Mouse (Mus musculus) embryonic facial prominence, embryonic 15.5 days (tissue): Measurements from ENCODE around the gene Mdm2. TPM values are rescaled to one million over a fixed set of nuclear protein-coding genes. Genes with fewer than 3 reads are reported as not detected.
A peak's percentile ranks its signal among the peaks of the same experiment; 100 is the strongest.

Experiments
- ATAC-seq: fragments of 200-750 bp; cut with Nextera tagmentation; 2 replicates; pipeline ENCODE4 v1.8.0; 2017; ENCODE audit warnings: low read depth, moderate TSS enrichment; ENCODE audit not compliant: insufficient number of reproducible peaks, low FRiP score, low TSS enrichment
- H3K27ac ChIP-seq: fragments of 300-500 bp; sonication (generic); replicated peaks from 2 replicates; pipeline ENCODE4 v1.5.1; 2015; ENCODE audit warnings: mild to moderate bottlenecking, inconsistent platforms
- H3K27me3 ChIP-seq: fragments of 300-500 bp; sonication (generic); 2 replicates; pipeline ENCODE4 v1.6.1; 2015; ENCODE audit warnings: inconsistent platforms
- H3K36me3 ChIP-seq: fragments of 300-500 bp; sonication (generic); 2 replicates; pipeline ENCODE4 v1.6.1; 2015; ENCODE audit warnings: mild to moderate bottlenecking, inconsistent platforms
- H3K4me1 ChIP-seq: fragments of 300-500 bp; sonication (generic); 2 replicates; pipeline ENCODE4 v1.6.1; 2015; ENCODE audit warnings: inconsistent platforms
- H3K4me2 ChIP-seq: fragments of 300-500 bp; sonication (generic); replicated peaks from 2 replicates; pipeline ENCODE4 v1.6.1; 2015; ENCODE audit warnings: mild to moderate bottlenecking, inconsistent platforms
- H3K4me3 ChIP-seq: fragments of 300-500 bp; sonication (generic); replicated peaks from 2 replicates; pipeline ENCODE4 v1.5.1; 2015; ENCODE audit warnings: mild to moderate bottlenecking, inconsistent platforms
- H3K9ac ChIP-seq: fragments of 300-500 bp; sonication (generic); 2 replicates; pipeline ENCODE4 v1.6.1; 2015; ENCODE audit warnings: inconsistent platforms
- H3K9me3 ChIP-seq: fragments of 300-500 bp; sonication (generic); replicated peaks from 2 replicates; pipeline ENCODE4 v1.6.1; 2016; ENCODE audit warnings: inconsistent platforms
- WGBS: fragments of 180-500 bp; shearing (Covaris S2); methylation state at CpG from one replicate; pipeline ENCODE4 v1.1.7; 2015; 5-methylcytosine and 5-hydroxymethylcytosine counted together
- polyA plus RNA-seq: library from polyadenylated mRNA; unstranded; fragments of >200 nt; fragmentation: Nextera tagmentation; extraction: Ambion mirVana; gene quantifications from 2 replicates; pipeline ENCODE4 v1.2.1, GENCODE M21; 2015

Mdm2 gene
- polyA plus RNA-seq, 1 experiment from 2014 or later = 57.8 TPM

GRCm38 (mm10) chr10:117670092-117670491 lies 40.5 kb downstream of the Mdm2 start:
- ATAC-seq = no peak
- no peaks in the 10 kb centered on the region for H3K36me3 ChIP-seq

GRCm38 (mm10) chr10:117669449-117670090 lies 41.0 kb downstream of the Mdm2 start:
- peaks cover 24% of the 10 kb centered on the region for H3K4me1 ChIP-seq
- peak; percentile 68 for ATAC-seq
- H3K9ac ChIP-seq = no peak overlapping the region
- H3K4me2 ChIP-seq = no peak overlapping the region
- H3K36me3 ChIP-seq = no peaks in the 10 kb centered on the region
- H3K9me3 ChIP-seq = no peaks in the 10 kb centered on the region
- WGBS = 43% methylated on average over 10 of the region's 10 CpGs
- H3K27ac ChIP-seq = peak overlapping the region; percentile 69
- H3K4me3 ChIP-seq = no peak overlapping the region
- no peaks in the 10 kb centered on the region for H3K27me3 ChIP-seq

More at GRCm38 (mm10) chr10:117670092-117670491, 40.5 kb downstream of the Mdm2 start:
- Histone ChIP-seq H3K4me1 (peaks cover 24% of the 10 kb centered on the region), H3K9me3 (no peaks in the 10 kb centered on the region), H3K4me2 (no peak overlapping the region), H3K27ac (0 out of 2 replicates have a peak overlapping the region, but pooled peaks have one; percentile 69), H3K9ac (no peak overlapping the region), H3K27me3 (no peaks in the 10 kb centered on the region), H3K4me3 (no peak overlapping the region)
- 59% methylated on average over 3 of the region's 3 CpGs for WGBS

- no peaks in the 10 kb centered on the region for H3K9me3 ChIP-seq
- H3K27me3 ChIP-seq = no peaks in the 10 kb centered on the region
- peak overlapping the region; percentile 69; the same call in 1 of the 2 replicates for H3K27ac ChIP-seq
- peaks cover 29% of the 10 kb centered on the region for H3K4me1 ChIP-seq
- no peak for ATAC-seq
- 71% methylated on average over 10 of the region's 10 CpGs for WGBS
- H3K9ac ChIP-seq = no peak overlapping the region
- no peaks in the 10 kb centered on the region for H3K36me3 ChIP-seq
- H3K4me2 ChIP-seq = no peak overlapping the region
- H3K4me3 ChIP-seq = no peak overlapping the region
These were observed 41.8 kb downstream of the Mdm2 start for GRCm38 (mm10) chr10:117668546-117669300.

- 94% methylated on average over 28 of the region's 28 CpGs for WGBS
These were observed 42.7 kb downstream of the Mdm2 start for GRCm38 (mm10) chr10:117667663-117668507.

GRCm38 (mm10) chr10:117666947-117667630 lies 43.5 kb downstream of the Mdm2 start:
- Histone ChIP-seq H3K9me3 (no peaks in the 10 kb centered on the region), H3K36me3 (no peaks in the 10 kb centered on the region), H3K4me2 (no peak overlapping the region), H3K4me1 (peaks cover 30% of the 10 kb centered on the region), H3K4me3 (no peak overlapping the region), H3K27ac (no peak overlapping the region), H3K27me3 (no peaks in the 10 kb centered on the region), H3K9ac (no peak overlapping the region)
- WGBS = 91% methylated on average over 9 of the region's 9 CpGs
- no peak for ATAC-seq

More at GRCm38 (mm10) chr10:117667663-117668507, 42.7 kb downstream of the Mdm2 start:
- Histone ChIP-seq H3K36me3 (no peaks in the 10 kb centered on the region), H3K27me3 (no peaks in the 10 kb centered on the region), H3K27ac (no peak overlapping the region), H3K9me3 (no peaks in the 10 kb centered on the region), H3K4me1 (peaks cover 33% of the 10 kb centered on the region), H3K4me2 (no peak overlapping the region), H3K4me3 (no peak overlapping the region), H3K9ac (no peak overlapping the region)
- ATAC-seq = no peak

GRCm38 (mm10) chr10:117666361-117666760 lies 44.2 kb downstream of the Mdm2 start:
- no peak overlapping the region for H3K9ac ChIP-seq
- peaks cover 27% of the 10 kb centered on the region for H3K4me1 ChIP-seq
- no peaks in the 10 kb centered on the region for H3K27me3 ChIP-seq
- 64% methylated on average over 3 of the region's 3 CpGs for WGBS
- no peak for ATAC-seq
- no peaks in the 10 kb centered on the region for H3K36me3 ChIP-seq
- H3K4me2 ChIP-seq = no peak overlapping the region
- no peak overlapping the region for H3K27ac ChIP-seq
- no peaks in the 10 kb centered on the region for H3K9me3 ChIP-seq
- no peak overlapping the region for H3K4me3 ChIP-seq

- no peak for ATAC-seq
- no peak overlapping the region for H3K4me2 ChIP-seq
- H3K36me3 ChIP-seq = no peaks in the 10 kb centered on the region
- no peak overlapping the region for H3K9ac ChIP-seq
- WGBS = 48% methylated on average over 9 of the region's 9 CpGs
- H3K9me3 ChIP-seq = no peaks in the 10 kb centered on the region
- H3K4me1 ChIP-seq = peaks cover 27% of the 10 kb centered on the region
- no peaks in the 10 kb centered on the region for H3K27me3 ChIP-seq
- no peak overlapping the region for H3K4me3 ChIP-seq
- H3K27ac ChIP-seq = no peak overlapping the region
These were observed 44.9 kb downstream of the Mdm2 start for GRCm38 (mm10) chr10:117665376-117666275.

GRCm38 (mm10) chr10:117664926-117665209 lies 45.7 kb downstream of the Mdm2 start:
- Histone ChIP-seq H3K9ac (no peak overlapping the region), H3K4me1 (peaks cover 23% of the 10 kb centered on the region), H3K27ac (no peak overlapping the region), H3K4me2 (no peak overlapping the region), H3K36me3 (no peaks in the 10 kb centered on the region), H3K9me3 (no peaks in the 10 kb centered on the region), H3K27me3 (no peaks in the 10 kb centered on the region), H3K4me3 (no peak overlapping the region)
- no peak for ATAC-seq

GRCm38 (mm10) chr10:117664208-117664925 lies 46.2 kb downstream of the Mdm2 start:
- 51% methylated on average over 14 of the region's 14 CpGs for WGBS
- peak overlapping the region; percentile 11 for H3K4me2 ChIP-seq
- H3K36me3 ChIP-seq = no peaks in the 10 kb centered on the region
- H3K9ac ChIP-seq = no peak overlapping the region
- no peak for ATAC-seq
- H3K4me1 ChIP-seq = peaks cover 18% of the 10 kb centered on the region
- no peaks in the 10 kb centered on the region for H3K27me3 ChIP-seq
- no peak overlapping the region for H3K4me3 ChIP-seq
- no peaks in the 10 kb centered on the region for H3K9me3 ChIP-seq
- H3K27ac ChIP-seq = peak overlapping the region; percentile 17; the same call in 1 of the 2 replicates

- no peaks in the 10 kb centered on the region for H3K27me3 ChIP-seq
- peak overlapping the region; percentile 17; the same call in 1 of the 2 replicates for H3K27ac ChIP-seq
- H3K4me3 ChIP-seq = no peak overlapping the region
- peak overlapping the region; percentile 11 for H3K4me2 ChIP-seq
- H3K9ac ChIP-seq = no peak overlapping the region
- no peaks in the 10 kb centered on the region for H3K9me3 ChIP-seq
- H3K36me3 ChIP-seq = no peaks in the 10 kb centered on the region
- ATAC-seq = no peak
- WGBS = 25% methylated on average over 9 of the region's 9 CpGs
- H3K4me1 ChIP-seq = peaks cover 15% of the 10 kb centered on the region
These were observed 46.7 kb downstream of the Mdm2 start for GRCm38 (mm10) chr10:117663865-117664200.
